Mouse (Mus musculus): Measurements from ENCODE around the gene Gm30083. TPM values are rescaled to one million over a fixed set of nuclear protein-coding genes. Genes with fewer than 3 reads are reported as not detected.
A peak's percentile ranks its signal among the peaks of the same experiment; 100 is the strongest.

Gene Gm30083
- polyA plus RNA-seq, 1 experiment from 2014 or later, result not detected

GRCm38 (mm10) chr14:33958186-33958585 is 56.8 kb downstream of the Gm30083 start:
- no peak for ATAC-seq
- 95% methylated on average over 4 of the region's 4 CpGs for WGBS
- H3K36me3 ChIP-seq (ENCODE audit: poor library complexity, severe bottlenecking), result no peaks in the 10 kb centered on the region

GRCm38 (mm10) chr14:33956055-33956454 is 58.9 kb downstream of the Gm30083 start:
- no peaks in the 10 kb centered on the region for H3K27me3 ChIP-seq
- 83% methylated on average over 13 of the region's 13 CpGs for WGBS
- no peaks in the 10 kb centered on the region for H3K9me3 ChIP-seq (replicated peaks)
- no peaks in the 10 kb centered on the region for H3K36me3 ChIP-seq (ENCODE audit: poor library complexity, severe bottlenecking)
- ATAC-seq, result no peak
- no peak overlapping the region for H3K4me3 ChIP-seq
- H3K4me1 ChIP-seq, result no peaks in the 10 kb centered on the region
- H3K4me2 ChIP-seq, result no peak overlapping the region
- no peak overlapping the region for H3K27ac ChIP-seq
- no peak overlapping the region for H3K9ac ChIP-seq

More at GRCm38 (mm10) chr14:33958186-33958585, 56.8 kb downstream of the Gm30083 start:
- Histone ChIP-seq H3K9me3 (replicated peaks) (no peaks in the 10 kb centered on the region), H3K4me2 (no peak overlapping the region), H3K9ac (no peak overlapping the region), H3K4me3 (no peak overlapping the region), H3K27ac (no peak overlapping the region), H3K4me1 (no peaks in the 10 kb centered on the region), H3K27me3 (no peaks in the 10 kb centered on the region)

- Histone ChIP-seq H3K9ac (no peak within 1 kb of the TSS), H3K27ac (no peak within 1 kb of the TSS), H3K4me1 (no peaks in the 10 kb centered on the region), H3K36me3 (ENCODE audit: poor library complexity, severe bottlenecking) (no peaks in the 10 kb centered on the region), H3K27me3 (no peaks in the 10 kb centered on the region), H3K4me2 (no peak within 1 kb of the TSS), H3K9me3 (replicated peaks) (no peaks in the 10 kb centered on the region), H3K4me3 (no peak within 1 kb of the TSS)
- WGBS, result 80% methylated on average over 5 of the region's 5 CpGs
- ATAC-seq, result no peak
Observed at GRCm38 (mm10) chr14:33953761-33954160, 61.2 kb downstream of the Gm30083 start, which contains the start of gene Rbp3. Rbp3 (plus strand) TSS chr14:33954003.

GRCm38 (mm10) chr14:33952233-33952981 is 62.6 kb downstream of the Gm30083 start:
- no peak overlapping the region for H3K4me2 ChIP-seq
- no peak overlapping the region for H3K27ac ChIP-seq
- H3K4me3 ChIP-seq, result no peak overlapping the region
- no peaks in the 10 kb centered on the region for H3K9me3 ChIP-seq (replicated peaks)
- H3K27me3 ChIP-seq, result no peaks in the 10 kb centered on the region
- H3K9ac ChIP-seq, result no peak overlapping the region
- ATAC-seq, result no peak
- H3K4me1 ChIP-seq, result no peaks in the 10 kb centered on the region
- WGBS, result 65% methylated on average over 6 of the region's 6 CpGs
- no peaks in the 10 kb centered on the region for H3K36me3 ChIP-seq (ENCODE audit: poor library complexity, severe bottlenecking)

- no peak for ATAC-seq
- no peaks in the 10 kb centered on the region for H3K36me3 ChIP-seq (ENCODE audit: poor library complexity, severe bottlenecking)
- no peak overlapping the region for H3K4me2 ChIP-seq
- H3K27ac ChIP-seq, result no peak overlapping the region
- no peaks in the 10 kb centered on the region for H3K9me3 ChIP-seq (replicated peaks)
- no peak overlapping the region for H3K9ac ChIP-seq
- H3K4me1 ChIP-seq, result no peaks in the 10 kb centered on the region
- H3K27me3 ChIP-seq, result no peaks in the 10 kb centered on the region
- WGBS, result 88% methylated on average over 6 of the region's 6 CpGs
- no peak overlapping the region for H3K4me3 ChIP-seq
Observed at GRCm38 (mm10) chr14:33946125-33946524, 68.9 kb downstream of the Gm30083 start.

GRCm38 (mm10) chr14:33942222-33942621 is 72.8 kb downstream of the Gm30083 start:
- 0 out of 2 replicates have a peak, but pooled peaks cover 3% of the 10 kb centered on the region for H3K4me1 ChIP-seq
- WGBS, result 77% methylated on average over 5 of the region's 5 CpGs

GRCm38 (mm10) chr14:33940739-33941138 is 74.2 kb downstream of the Gm30083 start, which contains the start of gene Gdf2:
Gdf2 (plus strand) TSS chr14:33941039.
- H3K27me3 ChIP-seq, result no peaks in the 10 kb centered on the region
- WGBS, result 80% methylated on average over 8 of the region's 8 CpGs
- 0 out of 2 replicates have a peak, but pooled peaks cover 3% of the 10 kb centered on the region for H3K4me1 ChIP-seq
- no peak within 1 kb of the TSS for H3K4me2 ChIP-seq
- H3K36me3 ChIP-seq (ENCODE audit: poor library complexity, severe bottlenecking), result no peaks in the 10 kb centered on the region
- H3K9me3 ChIP-seq (replicated peaks), result no peaks in the 10 kb centered on the region
- H3K9ac ChIP-seq, result no peak within 1 kb of the TSS
- no peak for ATAC-seq
- no peak within 1 kb of the TSS for H3K4me3 ChIP-seq
- no peak within 1 kb of the TSS for H3K27ac ChIP-seq

More at GRCm38 (mm10) chr14:33942222-33942621, 72.8 kb downstream of the Gm30083 start:
- H3K9ac ChIP-seq, result no peak overlapping the region
- no peak overlapping the region for H3K4me2 ChIP-seq
- no peak overlapping the region for H3K4me3 ChIP-seq
- no peaks in the 10 kb centered on the region for H3K9me3 ChIP-seq (replicated peaks)
- ATAC-seq, result no peak
- H3K36me3 ChIP-seq (ENCODE audit: poor library complexity, severe bottlenecking), result no peaks in the 10 kb centered on the region
- no peak overlapping the region for H3K27ac ChIP-seq
- H3K27me3 ChIP-seq, result no peaks in the 10 kb centered on the region

GRCm38 (mm10) chr14:33939117-33939516 is 75.9 kb downstream of the Gm30083 start:
- H3K27me3 ChIP-seq, result no peaks in the 10 kb centered on the region
- no peaks in the 10 kb centered on the region for H3K9me3 ChIP-seq (replicated peaks)
- H3K9ac ChIP-seq, result no peak overlapping the region; the same call in 1 of the 2 replicates
- H3K4me2 ChIP-seq, result peak overlapping the region; percentile 48
- no peak overlapping the region for H3K27ac ChIP-seq
- no peaks in the 10 kb centered on the region for H3K36me3 ChIP-seq (ENCODE audit: poor library complexity, severe bottlenecking)
- no peak overlapping the region for H3K4me3 ChIP-seq
- ATAC-seq, result peak; percentile 33; the same call in 1 of the 2 replicates
- 29% methylated on average over 9 of the region's 9 CpGs for WGBS
- 0 out of 2 replicates have a peak, but pooled peaks cover 3% of the 10 kb centered on the region for H3K4me1 ChIP-seq

Other genes with a start within 250 kb of the Gm30083 start
- gene Gdf10, start 91.6 kb downstream of the Gm30083 start, polyA plus RNA-seq (2015; fragmentation: Nextera tagmentation; extraction: Ambion mirVana), result 1.1 and 2.0 TPM in 2 replicates
- gene Gdf2, start 74.1 kb downstream of the Gm30083 start, polyA plus RNA-seq (2015; fragmentation: Nextera tagmentation; extraction: Ambion mirVana), result not detected in 2 replicates
- gene Rbp3, start 61.2 kb downstream of the Gm30083 start, polyA plus RNA-seq (2015; fragmentation: Nextera tagmentation; extraction: Ambion mirVana), result not detected in 2 replicates
- 0.12 TPM in 1 of 2 replicates, not detected in the other for gene Zfp488, start 36.4 kb downstream of the Gm30083 start, polyA plus RNA-seq (2015; fragmentation: Nextera tagmentation; extraction: Ambion mirVana)
- not detected in 2 replicates for gene Gm5460, start 1.6 kb upstream of the Gm30083 start, polyA plus RNA-seq (2015; fragmentation: Nextera tagmentation; extraction: Ambion mirVana)
- gene Antxrl, start 37.5 kb upstream of the Gm30083 start, polyA plus RNA-seq (2015; fragmentation: Nextera tagmentation; extraction: Ambion mirVana), result not detected in 2 replicates
- gene Anxa8, start 70.8 kb upstream of the Gm30083 start, polyA plus RNA-seq (2015; fragmentation: Nextera tagmentation; extraction: Ambion mirVana), result not detected in 2 replicates
- gene A630023A22Rik, start 87.6 kb upstream of the Gm30083 start, polyA plus RNA-seq (2015; fragmentation: Nextera tagmentation; extraction: Ambion mirVana), result not detected in 2 replicates
- gene Npy4r, start 137.3 kb upstream of the Gm30083 start, polyA plus RNA-seq (2015; fragmentation: Nextera tagmentation; extraction: Ambion mirVana), result 0.04 and 0.05 TPM in 2 replicates
- gene Gprin2, start 186.5 kb upstream of the Gm30083 start, polyA plus RNA-seq (2015; fragmentation: Nextera tagmentation; extraction: Ambion mirVana), result 2.0 and 2.3 TPM in 2 replicates
- gene Syt15, start 204.4 kb upstream of the Gm30083 start, polyA plus RNA-seq (2015; fragmentation: Nextera tagmentation; extraction: Ambion mirVana), result 0.21 and 0.26 TPM in 2 replicates